Mouse (Mus musculus): Measurements from ENCODE around the gene Arsk. TPM values are rescaled to one million over a fixed set of nuclear protein-coding genes. Genes with fewer than 3 reads are reported as not detected.
A peak's percentile ranks its signal among the peaks of the same experiment; 100 is the strongest.

The Arsk gene
- polyA plus RNA-seq (2014; fragmentation: Nextera tagmentation; extraction: Ambion mirVana) = 5.3 and 6.6 TPM in 2 replicates

GRCm38 (mm10) chr13:76098493-76099303, at the start of gene Arsk, which contains the start of gene Ttc37:
Gene Arsk (minus strand): TSS chr13:76098660.
Gene Ttc37 (plus strand): TSS chr13:76098734.
- WGBS = under 1% methylated on average over 34 of the region's 34 CpGs
- peak; percentile 92 for ATAC-seq (ENCODE audit: insufficient read depth, low FRiP score, low TSS enrichment)

DNA sequence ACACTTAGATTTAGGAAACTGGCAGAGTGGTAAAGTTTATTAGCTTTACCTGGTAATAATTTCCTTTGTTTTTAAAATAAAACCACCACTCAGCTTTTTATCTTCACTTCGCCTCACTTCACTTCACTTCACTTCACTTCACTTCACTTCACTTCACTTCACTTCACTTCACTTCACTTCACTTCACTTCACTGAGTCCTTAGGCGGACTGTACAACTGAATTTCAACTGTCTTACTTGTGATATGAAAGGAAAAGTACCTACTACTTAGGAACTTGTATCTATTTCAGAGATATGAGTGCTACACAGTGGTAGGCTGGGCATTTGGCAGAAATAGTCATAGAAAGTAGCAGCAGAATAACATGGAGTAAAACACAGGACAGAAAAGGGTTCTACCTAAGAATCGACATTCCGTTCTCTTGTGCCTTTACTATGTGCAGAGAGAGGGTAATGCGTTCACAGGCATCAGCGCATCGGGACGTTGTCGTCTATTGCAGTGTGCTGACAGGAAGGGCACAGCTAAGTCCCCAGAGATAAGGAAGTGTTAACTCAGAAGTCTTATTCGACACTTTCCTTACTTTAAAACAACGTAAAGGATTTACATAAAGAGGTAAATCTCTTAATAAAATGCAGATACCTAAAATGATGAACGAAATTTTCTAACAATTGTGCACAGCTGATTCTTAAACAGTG, 42.8 kb upstream of the Arsk start:
- ATAC-seq (ENCODE audit: insufficient read depth, low FRiP score, low TSS enrichment) (no peak), DNase-seq (ENCODE audit: low spot score) (no peak)
- H3K9me3 ChIP-seq (ENCODE audit: control insufficient read depth, low read length) = no peaks in the 10 kb centered on the region
- H3K4me2 ChIP-seq (ENCODE audit: low read depth) = no peak overlapping the region
- no peak overlapping the region for H3K4me3 ChIP-seq (ENCODE audit: low read depth, low read length)
- no peak overlapping the region for H3K9ac ChIP-seq (ENCODE audit: low read length)
- H3K4me1 ChIP-seq (ENCODE audit: control insufficient read depth, insufficient read depth, low read length) = no peaks in the 10 kb centered on the region
- no peaks in the 10 kb centered on the region for H3K27me3 ChIP-seq (ENCODE audit: control insufficient read depth, insufficient read depth, low read length)
- 95% methylated on average over 12 of the region's 12 CpGs for WGBS
- H3K36me3 ChIP-seq (ENCODE audit: control insufficient read depth, insufficient read depth, low read length) = no peaks in the 10 kb centered on the region; the same call in 1 of the 2 replicates
- no peak overlapping the region for H3K27ac ChIP-seq (ENCODE audit: low read depth, low read length)

More at GRCm38 (mm10) chr13:76098493-76099303, at the start of gene Arsk, which contains the start of gene Ttc37:
- H3K27ac ChIP-seq (ENCODE audit: low read depth, low read length) = no peak within 1 kb of the TSS
- H3K4me2 ChIP-seq (ENCODE audit: low read depth) = peak within 1 kb of the TSS; percentile 68
- peak; percentile 93 for DNase-seq (ENCODE audit: low spot score)
- H3K4me3 ChIP-seq (ENCODE audit: low read depth, low read length) = peak within 1 kb of the TSS; percentile 66
- no peaks in the 10 kb centered on the region for H3K27me3 ChIP-seq (ENCODE audit: control insufficient read depth, insufficient read depth, low read length)
- no peaks in the 10 kb centered on the region for H3K9me3 ChIP-seq (ENCODE audit: control insufficient read depth, low read length)
- H3K4me1 ChIP-seq (ENCODE audit: control insufficient read depth, insufficient read depth, low read length) = no peaks in the 10 kb centered on the region
- H3K36me3 ChIP-seq (ENCODE audit: control insufficient read depth, insufficient read depth, low read length) = no peaks in the 10 kb centered on the region
- H3K9ac ChIP-seq (ENCODE audit: low read length) = peak within 1 kb of the TSS; percentile 71

DNA sequence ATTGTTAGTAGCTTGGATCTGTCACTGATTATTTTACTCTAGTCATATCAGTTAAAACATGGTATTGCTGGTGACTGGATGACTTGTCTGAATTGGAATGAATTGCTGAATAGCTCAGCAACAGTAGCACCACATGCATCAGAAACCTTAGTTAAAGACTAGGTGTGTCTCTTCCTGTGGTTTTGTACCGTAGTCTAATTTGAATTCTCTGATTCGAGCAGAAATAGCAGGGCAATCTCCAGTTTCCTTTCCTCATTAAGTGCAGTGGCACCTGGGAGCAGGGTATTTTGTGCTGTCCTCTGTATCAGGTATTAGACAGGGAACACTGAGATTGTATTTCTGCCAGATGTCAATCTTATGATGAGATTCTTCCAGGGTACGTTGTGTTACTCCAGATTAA, 40.4 kb upstream of the Arsk start:
- DNase-seq (ENCODE audit: low spot score) (no peak), ATAC-seq (ENCODE audit: insufficient read depth, low FRiP score, low TSS enrichment) (no peak)
- no peak overlapping the region for H3K4me3 ChIP-seq (ENCODE audit: low read depth, low read length)
- no peaks in the 10 kb centered on the region for H3K27me3 ChIP-seq (ENCODE audit: control insufficient read depth, insufficient read depth, low read length)
- H3K9me3 ChIP-seq (ENCODE audit: control insufficient read depth, low read length) = no peaks in the 10 kb centered on the region
- no peak overlapping the region for H3K4me2 ChIP-seq (ENCODE audit: low read depth)
- H3K9ac ChIP-seq (ENCODE audit: low read length) = no peak overlapping the region
- 91% methylated on average over 3 of the region's 3 CpGs for WGBS
- no peaks in the 10 kb centered on the region for H3K36me3 ChIP-seq (ENCODE audit: control insufficient read depth, insufficient read depth, low read length)
- H3K27ac ChIP-seq (ENCODE audit: low read depth, low read length) = no peak overlapping the region
- no peaks in the 10 kb centered on the region for H3K4me1 ChIP-seq (ENCODE audit: control insufficient read depth, insufficient read depth, low read length)

DNA sequence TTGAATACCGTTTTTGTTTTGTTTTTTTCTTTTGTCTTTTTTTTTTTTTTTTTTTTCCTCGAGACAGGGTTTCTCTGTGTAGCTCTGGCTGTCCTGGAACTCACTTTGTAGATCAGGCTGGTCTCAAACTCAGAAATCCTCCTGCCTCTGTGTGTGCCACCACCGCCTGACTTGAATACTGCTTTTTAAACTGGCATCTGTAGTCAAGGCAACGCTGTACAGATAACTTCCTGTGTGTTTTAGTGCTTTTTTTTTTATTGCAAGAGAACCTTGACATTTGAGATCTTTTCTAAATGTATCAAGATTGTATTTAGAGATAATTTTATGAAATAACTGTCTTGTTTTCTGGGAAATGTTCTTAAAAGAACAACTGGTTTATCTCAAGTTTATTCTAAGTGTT, 34.0 kb upstream of the Arsk start:
- DNase-seq (ENCODE audit: low spot score) (no peak), ATAC-seq (ENCODE audit: insufficient read depth, low FRiP score, low TSS enrichment) (no peak)
- H3K27me3 ChIP-seq (ENCODE audit: control insufficient read depth, insufficient read depth, low read length) = no peaks in the 10 kb centered on the region
- no peak overlapping the region for H3K9ac ChIP-seq (ENCODE audit: low read length)
- 89% methylated on average over 4 of the region's 4 CpGs for WGBS
- no peaks in the 10 kb centered on the region for H3K4me1 ChIP-seq (ENCODE audit: control insufficient read depth, insufficient read depth, low read length)
- H3K4me3 ChIP-seq (ENCODE audit: low read depth, low read length) = no peak overlapping the region
- H3K27ac ChIP-seq (ENCODE audit: low read depth, low read length) = no peak overlapping the region
- H3K36me3 ChIP-seq (ENCODE audit: control insufficient read depth, insufficient read depth, low read length) = no peaks in the 10 kb centered on the region
- no peaks in the 10 kb centered on the region for H3K9me3 ChIP-seq (ENCODE audit: control insufficient read depth, low read length)
- no peak overlapping the region for H3K4me2 ChIP-seq (ENCODE audit: low read depth)

- no peak for DNase-seq (ENCODE audit: low spot score)
- Histone ChIP-seq H3K9me3 (ENCODE audit: control insufficient read depth, low read length) (no peaks in the 10 kb centered on the region), H3K36me3 (ENCODE audit: control insufficient read depth, insufficient read depth, low read length) (no peaks in the 10 kb centered on the region; the same call in 1 of the 2 replicates), H3K27me3 (ENCODE audit: control insufficient read depth, insufficient read depth, low read length) (no peaks in the 10 kb centered on the region), H3K9ac (ENCODE audit: low read length) (no peak overlapping the region), H3K27ac (ENCODE audit: low read depth, low read length) (no peak overlapping the region), H3K4me3 (ENCODE audit: low read depth, low read length) (no peak overlapping the region), H3K4me2 (ENCODE audit: low read depth) (no peak overlapping the region), H3K4me1 (ENCODE audit: control insufficient read depth, insufficient read depth, low read length) (no peaks in the 10 kb centered on the region)
- 90% methylated on average over 4 of the region's 4 CpGs for WGBS
- ATAC-seq (ENCODE audit: insufficient read depth, low FRiP score, low TSS enrichment) = no peak
These were observed 30.3 kb upstream of the Arsk start for GRCm38 (mm10) chr13:76128799-76129198.

GRCm38 (mm10) chr13:76109069-76109824, 10.8 kb upstream of the Arsk start:
- WGBS = 90% methylated on average over 18 of the region's 18 CpGs
- Histone ChIP-seq H3K9ac (ENCODE audit: low read length) (no peak overlapping the region), H3K4me2 (ENCODE audit: low read depth) (no peak overlapping the region), H3K9me3 (ENCODE audit: control insufficient read depth, low read length) (no peaks in the 10 kb centered on the region), H3K27ac (ENCODE audit: low read depth, low read length) (no peak overlapping the region), H3K4me1 (ENCODE audit: control insufficient read depth, insufficient read depth, low read length) (no peaks in the 10 kb centered on the region), H3K36me3 (ENCODE audit: control insufficient read depth, insufficient read depth, low read length) (no peaks in the 10 kb centered on the region), H3K27me3 (ENCODE audit: control insufficient read depth, insufficient read depth, low read length) (no peaks in the 10 kb centered on the region), H3K4me3 (ENCODE audit: low read depth, low read length) (no peak overlapping the region)
- DNase-seq (ENCODE audit: low spot score) (no peak), ATAC-seq (ENCODE audit: insufficient read depth, low FRiP score, low TSS enrichment) (no peak)

DNA sequence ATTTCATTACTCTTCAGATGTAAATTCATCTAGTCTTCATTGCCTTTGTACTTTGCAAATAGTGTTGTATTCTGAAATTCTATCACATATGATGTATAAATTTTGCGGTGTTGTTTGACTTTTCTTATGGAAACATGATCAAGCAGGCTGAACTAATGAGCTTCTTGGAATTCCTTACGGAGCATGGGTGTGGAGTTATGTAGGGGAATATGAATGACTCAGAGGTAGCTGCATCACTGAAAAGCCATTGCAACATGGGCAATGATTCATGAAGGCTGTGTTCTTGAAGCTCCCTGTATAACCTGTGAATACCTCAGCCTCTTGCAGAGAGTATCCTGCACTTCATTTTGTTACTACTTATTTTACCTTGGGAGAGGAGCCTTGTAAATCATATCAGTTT, 3.5 kb upstream of the Arsk start:
- H3K4me2 ChIP-seq (ENCODE audit: low read depth) = no peak overlapping the region
- no peaks in the 10 kb centered on the region for H3K4me1 ChIP-seq (ENCODE audit: control insufficient read depth, insufficient read depth, low read length)
- H3K9me3 ChIP-seq (ENCODE audit: control insufficient read depth, low read length) = no peaks in the 10 kb centered on the region
- 96% methylated on average over 2 of the region's 2 CpGs for WGBS
- ATAC-seq (ENCODE audit: insufficient read depth, low FRiP score, low TSS enrichment) = no peak
- H3K27me3 ChIP-seq (ENCODE audit: control insufficient read depth, insufficient read depth, low read length) = no peaks in the 10 kb centered on the region
- no peak overlapping the region for H3K9ac ChIP-seq (ENCODE audit: low read length)
- DNase-seq (ENCODE audit: low spot score) = no peak
- H3K27ac ChIP-seq (ENCODE audit: low read depth, low read length) = no peak overlapping the region
- no peak overlapping the region for H3K4me3 ChIP-seq (ENCODE audit: low read depth, low read length)
- H3K36me3 ChIP-seq (ENCODE audit: control insufficient read depth, insufficient read depth, low read length) = no peaks in the 10 kb centered on the region

DNA sequence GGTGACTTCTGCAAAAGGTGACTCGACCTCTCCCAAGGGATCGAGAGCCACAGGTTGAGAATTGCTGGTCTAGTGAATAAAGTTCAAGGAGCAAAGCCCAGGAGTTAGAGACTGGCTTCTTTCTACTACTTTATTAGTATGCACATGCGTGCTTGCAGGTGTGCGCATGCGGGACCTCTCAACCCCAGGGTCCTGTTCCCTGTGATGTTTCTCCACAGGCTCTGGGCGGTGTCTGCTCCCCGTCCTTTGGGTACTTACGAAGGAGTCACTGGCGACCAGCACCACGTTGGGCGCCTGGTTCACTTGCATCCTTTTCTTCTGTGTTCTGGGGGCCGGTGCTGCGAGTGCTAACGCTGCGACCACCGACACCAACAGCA, 356 bp downstream of the Arsk start:
- H3K4me1 ChIP-seq (ENCODE audit: control insufficient read depth, insufficient read depth, low read length) = no peaks in the 10 kb centered on the region
- peak overlapping the region; percentile 66 for H3K4me3 ChIP-seq (ENCODE audit: low read depth, low read length)
- H3K4me2 ChIP-seq (ENCODE audit: low read depth) = peak overlapping the region; percentile 48
- peak; percentile 77 for ATAC-seq (ENCODE audit: insufficient read depth, low FRiP score, low TSS enrichment)
- WGBS = 5% methylated on average over 16 of the region's 16 CpGs
- no peak for DNase-seq (ENCODE audit: low spot score)
- peak overlapping the region; percentile 61 for H3K9ac ChIP-seq (ENCODE audit: low read length)
- H3K27ac ChIP-seq (ENCODE audit: low read depth, low read length) = no peak overlapping the region
- no peaks in the 10 kb centered on the region for H3K36me3 ChIP-seq (ENCODE audit: control insufficient read depth, insufficient read depth, low read length)
- H3K9me3 ChIP-seq (ENCODE audit: control insufficient read depth, low read length) = no peaks in the 10 kb centered on the region
- H3K27me3 ChIP-seq (ENCODE audit: control insufficient read depth, insufficient read depth, low read length) = no peaks in the 10 kb centered on the region

Measured in neural tube, embryonic 11.5 days (tissue).